Mouse (Mus musculus) lung, postnatal 25 days (tissue): ENCODE data around the gene H2-M3.
"Not testable (repeated sequence)": the region's sequence is repeated elsewhere in the genome, so short reads cannot be mapped to it uniquely, and the experiment has no call there.

ENCODE experiments used
- DNase-seq: peaks from one replicate; pipeline ENCODE4 v3.0.0; 2022; ENCODE audit warnings: low spot score

Gene H2-M3

DNA sequence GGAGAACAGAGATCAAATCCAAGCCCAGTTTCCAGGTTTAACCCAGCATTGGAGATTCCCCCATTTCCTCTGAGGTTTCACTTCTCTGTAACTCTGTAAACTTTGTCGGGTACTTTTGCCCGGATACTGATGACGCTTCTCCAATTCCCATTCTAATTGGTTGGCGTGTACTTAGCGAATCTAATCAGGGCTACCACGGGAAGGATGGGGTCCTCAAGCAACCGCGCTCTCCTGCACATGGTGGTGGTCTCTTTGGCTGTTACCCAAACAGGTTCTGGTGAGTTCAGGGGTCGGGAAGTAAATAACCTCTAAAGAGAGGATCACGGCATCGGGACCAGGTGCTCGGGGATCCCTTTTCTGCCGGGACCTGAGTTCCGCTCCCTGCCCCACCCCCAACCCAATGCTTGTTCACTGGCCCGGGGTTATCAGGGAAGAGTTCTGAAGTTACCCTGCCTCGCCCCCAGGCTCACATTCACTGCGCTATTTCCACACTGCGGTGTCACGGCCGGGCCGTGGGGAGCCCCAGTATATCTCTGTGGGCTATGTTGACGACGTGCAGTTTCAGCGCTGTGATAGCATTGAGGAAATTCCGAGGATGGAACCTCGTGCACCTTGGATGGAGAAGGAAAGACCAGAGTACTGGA is at the start of gene H2-M3:
H2-M3 (plus strand) TSS at position 163 of the 644 bp plus-strand sequence.
- DNase-seq: peak; percentile 94

DNA sequence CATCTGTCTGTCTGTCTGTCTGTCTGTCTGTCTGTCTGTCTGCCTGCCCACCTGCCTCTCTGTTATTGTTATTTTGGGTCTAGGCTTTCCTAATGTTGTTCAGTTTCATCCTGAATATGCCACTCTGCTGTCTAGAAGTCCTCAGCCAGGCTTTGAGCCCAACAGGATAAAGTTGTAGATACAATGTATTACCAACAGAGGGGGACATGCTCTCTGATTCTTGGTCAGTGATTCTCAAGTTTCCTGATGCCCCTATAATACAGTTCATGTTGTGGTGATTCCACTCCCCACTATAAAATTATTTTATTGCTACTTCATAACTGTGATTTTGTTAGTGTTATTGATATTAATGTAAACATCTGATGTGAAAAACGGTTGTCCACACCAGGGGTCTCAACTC is 48.1 kb upstream of the H2-M3 start:
- no peak for DNase-seq

DNA sequence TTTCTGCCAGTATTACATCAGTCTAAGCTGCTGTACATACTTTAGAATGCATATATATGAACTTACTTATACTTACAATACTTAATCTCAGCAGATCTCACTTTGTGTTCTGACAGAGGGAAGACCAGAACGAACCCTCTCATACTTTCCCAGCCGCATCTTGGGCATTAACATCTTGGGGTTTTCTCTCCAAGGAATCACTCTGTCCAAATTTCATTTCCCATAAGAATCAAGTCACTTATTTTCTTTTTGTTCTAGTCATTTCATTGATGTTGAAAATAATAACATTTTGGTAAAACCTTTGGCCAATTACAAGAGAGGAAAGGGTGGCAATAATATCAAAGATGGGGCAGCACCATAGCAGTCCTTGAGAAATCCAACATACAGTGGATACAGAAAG is 32.8 kb upstream of the H2-M3 start, which contains the start of gene Olfr97:
Olfr97 (minus strand) TSS at position 101 of the 400 bp plus-strand sequence.
- DNase-seq: not testable (repeated sequence)

DNA sequence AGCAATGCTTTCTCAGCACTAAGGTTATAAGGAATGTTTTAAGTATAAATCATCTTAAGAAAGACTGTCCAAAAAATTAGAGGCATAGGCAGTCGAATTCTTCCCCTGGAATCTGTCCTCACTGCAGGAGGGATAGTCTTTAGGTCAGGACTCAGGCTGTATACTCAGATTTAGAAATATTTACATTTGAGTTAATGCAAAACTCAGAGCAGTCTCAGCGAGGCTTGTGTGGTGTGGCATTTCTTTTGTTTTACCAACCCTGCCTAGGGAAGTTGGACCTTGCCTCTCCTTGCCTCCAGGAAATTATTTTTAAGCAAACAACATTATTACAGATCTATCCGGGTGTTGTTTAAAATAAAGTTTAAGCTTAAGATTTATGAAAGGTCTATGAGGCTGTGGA is 27.8 kb upstream of the H2-M3 start:
- no peak for DNase-seq

DNA sequence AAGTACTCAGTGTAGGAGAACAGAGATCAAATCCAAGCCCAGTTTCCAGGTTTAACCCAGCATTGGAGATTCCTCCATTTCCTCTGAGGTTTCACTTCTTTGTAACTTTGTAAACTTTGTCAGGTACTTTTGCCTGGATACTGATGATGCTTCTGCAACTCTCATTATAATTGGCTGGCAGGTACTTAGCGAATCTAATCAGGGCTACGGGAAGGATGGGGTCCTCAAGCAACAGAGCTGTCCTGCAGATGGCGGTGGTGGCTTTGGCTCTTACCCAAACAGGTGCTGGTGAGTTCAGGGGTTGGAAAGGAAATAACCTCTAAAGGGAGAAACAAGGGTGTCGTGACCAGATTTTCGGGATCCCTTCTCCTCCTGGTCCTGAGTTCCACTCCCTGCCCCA is 23.3 kb upstream of the H2-M3 start:
- peak; percentile 54 for DNase-seq

DNA sequence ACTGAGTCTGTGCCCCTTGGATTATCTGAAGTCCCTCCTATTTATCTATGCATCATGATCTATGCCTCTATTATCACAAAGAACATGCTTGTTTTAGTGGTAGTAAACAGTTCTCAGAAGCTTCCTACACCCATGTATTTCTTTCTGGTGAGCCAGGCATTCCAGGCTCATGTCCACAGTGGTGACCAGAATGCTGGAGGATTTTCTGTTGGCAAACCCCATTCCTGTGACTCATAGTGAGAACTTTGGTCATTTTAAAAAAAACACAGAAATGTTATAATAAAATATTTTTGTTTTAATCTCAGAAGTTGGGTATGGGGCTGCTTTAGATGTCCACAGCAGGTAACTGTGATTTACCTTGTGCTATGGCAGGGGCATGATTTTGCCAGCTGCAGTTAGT is 20.6 kb upstream of the H2-M3 start:
- no peak for DNase-seq

DNA sequence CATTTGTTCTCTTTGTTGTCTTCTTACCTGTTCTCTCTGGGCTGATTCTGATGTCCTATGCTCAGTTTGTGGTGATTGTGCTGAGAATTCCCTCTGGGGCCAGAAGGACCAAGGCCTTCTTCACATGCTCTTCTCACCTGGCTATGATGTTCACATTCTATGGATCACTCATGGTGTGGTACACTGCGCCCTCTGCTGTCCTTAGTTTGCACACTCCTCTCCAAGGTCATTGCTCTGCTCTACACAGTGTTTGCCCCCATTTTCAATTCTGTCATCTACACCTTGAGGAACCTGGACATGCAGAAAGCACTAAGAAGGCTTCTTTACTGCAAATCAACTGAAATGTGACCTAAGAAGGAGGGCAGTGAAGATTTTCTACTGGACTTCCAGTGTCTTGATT is 19.5 kb upstream of the H2-M3 start:
- DNase-seq: peak; percentile 11

DNA sequence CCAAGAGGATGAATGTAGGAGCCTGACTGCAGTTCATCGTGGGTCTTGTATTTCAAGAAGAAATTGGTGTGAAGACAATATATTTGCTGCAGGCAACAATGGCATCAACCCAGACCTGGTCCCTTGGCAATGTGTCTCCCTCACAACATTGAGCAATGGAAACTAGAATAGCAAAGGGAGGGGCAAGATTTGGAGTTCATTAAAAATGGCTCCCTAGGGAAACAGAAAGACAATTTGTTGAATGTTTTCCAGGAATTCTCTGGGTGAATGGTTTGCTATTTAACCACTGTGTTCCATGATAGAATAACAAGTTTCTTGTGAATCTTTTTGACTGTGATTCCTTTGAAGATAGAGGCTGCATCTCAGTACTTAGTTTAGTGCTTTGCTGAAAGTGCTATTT is 6.4 kb upstream of the H2-M3 start, which contains the start of gene Olfr98:
Olfr98 (minus strand) TSS at position 124 of the 400 bp plus-strand sequence.
- DNase-seq: no peak

DNA sequence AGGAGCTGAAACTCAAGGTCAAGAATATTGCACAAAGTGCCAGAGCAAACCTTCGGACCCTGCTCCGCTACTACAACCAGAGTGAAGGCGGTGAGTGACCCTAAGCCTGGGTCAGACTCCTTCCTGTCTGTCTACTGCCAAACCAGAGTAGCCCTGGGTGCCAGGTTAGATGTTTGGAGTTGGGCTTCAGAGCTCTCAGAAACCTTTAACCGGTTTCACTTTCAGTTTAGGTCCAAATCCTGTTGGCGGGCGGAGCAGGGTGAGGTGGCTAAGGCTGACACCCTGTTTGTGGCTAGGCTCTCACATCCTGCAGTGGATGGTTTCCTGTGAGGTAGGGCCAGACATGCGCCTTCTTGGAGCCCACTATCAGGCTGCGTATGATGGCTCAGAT is 677 bp downstream of the H2-M3 start:
- peak; percentile 80 for DNase-seq

DNA sequence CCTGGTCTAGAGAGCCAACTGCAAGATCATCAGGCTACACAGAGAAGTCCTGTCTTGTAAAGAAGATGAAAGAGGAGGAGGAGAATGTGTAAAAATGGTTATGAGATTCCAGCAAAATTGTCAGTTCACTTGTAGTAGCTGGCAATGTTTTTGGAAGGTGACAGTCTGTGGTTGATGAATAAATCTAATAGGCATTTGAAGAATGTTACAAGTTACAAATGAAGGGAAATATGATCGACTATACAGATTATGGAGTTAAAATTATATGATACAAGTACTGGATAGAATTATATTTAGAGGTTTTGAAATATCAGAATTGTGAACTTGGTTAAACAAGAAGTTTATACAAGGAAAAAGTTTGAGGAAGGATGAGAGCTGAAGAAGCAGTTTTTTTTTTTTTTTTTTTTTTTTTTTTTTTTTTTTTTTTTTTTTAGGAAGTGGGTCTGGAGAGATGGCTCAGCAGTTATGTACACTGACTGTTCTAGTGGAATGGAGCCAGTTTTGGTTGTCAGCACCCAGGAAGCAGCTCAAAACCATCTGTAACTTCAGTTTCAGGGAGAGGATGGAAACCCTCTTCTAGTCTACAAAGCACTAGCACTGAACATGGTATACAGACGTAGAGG is 5.7 kb downstream of the H2-M3 start:
- no peak for DNase-seq

DNA sequence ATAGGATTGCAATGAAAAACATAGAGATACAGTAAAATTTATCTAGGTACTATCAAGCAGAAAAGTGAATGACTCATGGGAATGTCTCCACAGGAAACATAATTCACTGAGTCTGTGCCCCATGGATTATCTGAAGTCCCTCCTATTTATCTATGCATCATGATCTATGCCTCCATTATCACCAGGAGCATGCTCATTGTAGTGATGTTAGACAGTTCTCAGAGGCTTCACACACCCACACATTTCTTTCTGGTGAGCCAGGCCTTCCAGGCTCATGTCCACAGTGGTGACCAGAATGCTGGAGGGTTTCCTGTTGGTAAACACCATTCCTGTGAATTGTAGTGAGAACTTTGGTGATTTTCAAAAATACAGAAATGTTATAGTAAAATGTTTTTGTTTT is 6.6 kb downstream of the H2-M3 start:
- no peak for DNase-seq

DNA sequence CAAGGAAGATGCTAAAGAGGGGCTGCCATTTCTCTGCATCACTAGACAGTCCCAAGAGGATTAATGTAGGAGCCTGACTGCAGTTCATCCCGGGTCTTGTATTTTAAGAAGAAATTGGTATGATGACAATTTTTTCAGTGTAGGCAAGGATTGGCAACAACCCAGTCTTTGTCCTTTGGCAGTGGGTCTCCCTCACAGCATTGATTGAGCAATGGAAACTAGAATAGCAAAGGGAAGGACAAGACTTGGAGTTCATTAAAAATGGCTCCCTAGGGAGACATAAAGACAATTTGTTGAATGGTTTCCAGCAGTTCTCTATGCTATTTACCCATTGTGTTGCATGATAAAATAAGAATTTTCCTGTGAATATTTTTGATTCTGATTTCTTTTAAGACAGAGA is 10.3 kb downstream of the H2-M3 start:
- no peak for DNase-seq

DNA sequence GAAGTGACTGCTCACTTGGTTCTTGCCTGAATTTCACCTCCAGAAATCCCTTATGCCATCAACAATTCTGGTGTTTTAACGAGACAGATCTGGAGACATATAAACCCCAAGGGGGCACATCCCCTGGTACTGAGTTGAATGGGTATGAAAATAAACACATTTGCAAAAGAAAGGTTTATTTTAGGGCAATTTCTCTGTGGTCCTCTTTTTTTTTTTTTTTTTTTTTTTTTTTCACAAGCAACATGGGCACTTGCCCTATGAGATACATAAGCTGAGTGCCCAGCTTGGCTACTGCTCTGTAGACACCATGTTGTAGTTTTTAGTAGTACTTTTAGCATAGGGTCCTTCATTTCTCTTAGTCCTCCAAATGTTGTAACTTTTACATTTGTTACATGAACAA is 13.3 kb downstream of the H2-M3 start, which contains the start of gene Olfr99:
Olfr99 (minus strand) TSS at position 101 of the 400 bp plus-strand sequence.
- no peak for DNase-seq

DNA sequence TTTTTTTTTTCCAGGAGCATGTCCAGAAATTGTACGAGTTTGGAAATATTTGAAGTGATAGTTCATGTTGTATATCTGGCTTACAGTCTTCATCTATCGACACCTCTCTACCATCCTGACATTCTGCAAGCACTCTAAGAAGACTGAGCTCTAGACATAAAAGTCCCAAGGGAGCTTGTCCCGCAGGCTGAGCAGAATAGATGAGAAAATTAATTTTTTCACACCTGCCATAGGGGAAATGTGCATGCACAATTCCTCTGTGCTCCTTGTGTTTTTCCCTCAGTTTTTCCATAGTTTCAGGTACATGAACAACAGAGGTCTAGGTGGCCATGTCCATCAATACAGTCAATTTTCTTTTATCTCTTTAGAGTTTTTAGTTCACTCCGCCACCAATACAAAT is 34.2 kb downstream of the H2-M3 start, which contains the start of gene Olfr101:
Olfr101 (minus strand) TSS at position 101 of the 400 bp plus-strand sequence.
- no peak for DNase-seq

DNA sequence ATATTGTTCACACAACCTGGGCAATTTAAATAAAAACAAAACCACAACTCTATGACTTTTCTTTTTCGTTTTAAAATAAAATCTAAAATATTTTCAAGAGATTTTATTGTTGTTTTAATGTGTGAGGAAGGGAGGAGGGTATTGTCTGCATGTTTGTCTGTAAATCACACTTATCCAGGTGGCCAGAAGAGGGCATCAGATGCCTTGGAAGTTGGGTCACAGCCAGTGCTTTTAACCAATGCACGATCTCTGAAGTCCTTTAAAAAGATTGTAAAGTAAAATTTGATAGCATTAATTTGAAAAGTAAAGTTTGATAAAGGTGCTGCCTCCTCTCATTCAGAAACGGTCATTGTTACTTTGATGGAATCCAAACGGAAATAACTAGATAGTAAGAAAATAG is 38.5 kb downstream of the H2-M3 start:
- DNase-seq: no peak

DNA sequence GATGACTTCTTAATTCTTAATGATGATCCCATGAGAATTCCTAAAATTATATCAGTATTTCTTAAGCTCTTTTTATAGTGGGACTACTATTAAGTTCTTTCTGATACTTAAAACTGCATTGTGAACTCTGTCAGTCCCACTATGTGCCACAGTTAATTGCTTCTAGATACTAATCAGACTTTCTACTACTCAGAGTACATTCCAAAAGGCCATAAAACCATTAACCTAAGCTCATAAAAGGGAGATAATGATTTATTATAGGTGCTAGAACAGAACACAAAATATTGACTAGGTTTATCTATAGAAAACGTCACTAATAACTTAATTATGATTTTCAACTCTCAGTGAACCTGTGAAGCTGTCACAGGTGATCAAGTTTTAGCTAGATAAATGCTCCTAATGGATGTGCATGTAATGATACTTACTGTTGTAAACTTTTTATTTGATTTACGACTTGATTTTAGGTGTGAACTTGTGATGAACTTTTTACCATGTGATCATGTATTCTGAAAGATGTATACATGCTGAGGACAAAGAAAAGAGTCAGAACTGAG is 40.2 kb downstream of the H2-M3 start:
- no peak for DNase-seq

DNA sequence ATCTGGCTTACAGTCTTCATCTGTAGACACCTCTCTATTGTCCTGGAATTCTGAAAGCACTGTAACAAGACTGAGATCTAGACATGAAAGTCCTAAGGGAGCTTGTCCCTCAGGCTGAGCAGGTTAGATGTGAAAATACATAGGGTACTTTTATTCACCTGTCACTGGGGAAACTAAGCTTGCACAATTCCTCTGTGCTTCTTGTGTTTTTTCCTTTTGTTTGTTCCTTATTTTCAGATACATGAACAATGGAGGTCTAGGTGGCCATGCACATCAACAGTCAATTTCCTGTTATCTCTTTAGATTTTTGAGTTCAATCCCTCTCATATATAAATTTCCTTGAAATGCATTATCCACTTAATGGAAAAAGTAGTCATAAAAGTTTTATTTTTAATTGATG is 46.9 kb downstream of the H2-M3 start, which contains the start of gene Olfr102:
Olfr102 (minus strand) TSS at position 101 of the 400 bp plus-strand sequence.
- no peak for DNase-seq
